Mouse (Mus musculus) intestine, postnatal 0 days (tissue): ENCODE measurements at regions not wholly inside any gene's neighbourhood (a gene's known extent, or its start where the extent isn't known, plus 50 kb on each side); places are given as distances from the start of the nearest gene placed in this dataset.
A peak's percentile ranks its signal among the peaks of the same experiment; 100 is the strongest.

Source experiments
- ATAC-seq: fragments of 200-750 bp; cut with Nextera tagmentation; 2 replicates; pipeline ENCODE4 v1.8.0; 2017; ENCODE audit warnings: mild to moderate bottlenecking, moderate TSS enrichment, moderate library complexity
- H3K27ac ChIP-seq: fragments of 300-500 bp; sonication (generic); 2 replicates; pipeline ENCODE4 v1.5.1; 2014; ENCODE audit warnings: mild to moderate bottlenecking, low read depth, low read length, moderate library complexity
- H3K27me3 ChIP-seq: fragments of 300-500 bp; sonication (generic); replicated peaks from 2 replicates; pipeline ENCODE4 v1.6.1; 2014; ENCODE audit warnings: low read length, mixed read lengths; ENCODE audit not compliant: control insufficient read depth, insufficient read depth
- H3K36me3 ChIP-seq: fragments of 300-500 bp; sonication (generic); 2 replicates; pipeline ENCODE4 v1.6.1; 2014; ENCODE audit warnings: mild to moderate bottlenecking, moderate library complexity; ENCODE audit not compliant: control insufficient read depth, insufficient read depth
- H3K4me1 ChIP-seq: fragments of 300-500 bp; sonication (generic); replicated peaks from 2 replicates; pipeline ENCODE4 v1.6.1; 2014; ENCODE audit warnings: antibody characterized with exemption, low read length, mixed read lengths; ENCODE audit not compliant: control insufficient read depth, insufficient read depth
- H3K4me2 ChIP-seq: fragments of 300-500 bp; sonication (generic); replicated peaks from 2 replicates; pipeline ENCODE4 v1.6.1; 2014; ENCODE audit warnings: low read depth, mild to moderate bottlenecking, moderate library complexity
- H3K4me3 ChIP-seq: fragments of 300-500 bp; sonication (generic); 2 replicates; pipeline ENCODE4 v1.5.1; 2014; ENCODE audit warnings: low read depth, low read length
- H3K9ac ChIP-seq: fragments of 300-500 bp; sonication (generic); 2 replicates; pipeline ENCODE4 v1.6.1; 2014; ENCODE audit warnings: mild to moderate bottlenecking, low read depth, low read length
- H3K9me3 ChIP-seq: fragments of 300-500 bp; sonication (generic); 2 replicates; pipeline ENCODE4 v1.6.1; 2016; ENCODE audit warnings: mixed run types; ENCODE audit not compliant: control insufficient read depth
- CTCF ChIP-seq: sonication (generic); IDR thresholded peaks from 2 replicates; pipeline ENCODE4 v1.5.1; 2016; ENCODE audit warnings: low read depth, mild to moderate bottlenecking, control low read depth, antibody characterized with exemption, moderate library complexity
- WGBS: fragments of 180-500 bp; shearing (Covaris S2); extraction: QIAGEN DNeasy Blood & Tissue Kit; methylation state at CpG from one replicate; pipeline ENCODE4 v1.1.7; 2014; 5-methylcytosine and 5-hydroxymethylcytosine counted together

GRCm38 (mm10) chr11:24286129-24287108, 208.6 kb downstream of the Bcl11a start:
- H3K27me3 ChIP-seq, result no peaks in the 10 kb centered on the region
- WGBS, result 40% methylated on average over 18 of the region's 18 CpGs
- H3K36me3 ChIP-seq, result no peaks in the 10 kb centered on the region
- peak overlapping the region; percentile 17; the same call in 1 of the 2 replicates for H3K4me2 ChIP-seq
- H3K9me3 ChIP-seq, result no peaks in the 10 kb centered on the region
- ATAC-seq, result peak; percentile 60; the same call in 1 of the 2 replicates
- H3K27ac ChIP-seq, result no peak overlapping the region
- no peaks in the 10 kb centered on the region for H3K4me1 ChIP-seq
- TF ChIP-seq CTCF, result no peak
- no peak overlapping the region for H3K9ac ChIP-seq
- no peak overlapping the region for H3K4me3 ChIP-seq

GRCm38 (mm10) chr11:24293209-24293608, 215.4 kb downstream of the Bcl11a start:
- ATAC-seq, result no peak
- no peak overlapping the region for H3K4me2 ChIP-seq
- H3K9ac ChIP-seq, result no peak overlapping the region
- 65% methylated on average over 3 of the region's 3 CpGs for WGBS
- H3K27me3 ChIP-seq, result no peaks in the 10 kb centered on the region
- no peak overlapping the region for H3K27ac ChIP-seq
- no peaks in the 10 kb centered on the region for H3K36me3 ChIP-seq
- no peak for TF ChIP-seq CTCF
- no peaks in the 10 kb centered on the region for H3K4me1 ChIP-seq
- H3K4me3 ChIP-seq, result no peak overlapping the region
- H3K9me3 ChIP-seq, result no peaks in the 10 kb centered on the region

- Histone ChIP-seq H3K27me3 (no peaks in the 10 kb centered on the region), H3K4me1 (no peaks in the 10 kb centered on the region), H3K4me3 (no peak overlapping the region), H3K36me3 (no peaks in the 10 kb centered on the region), H3K9ac (no peak overlapping the region), H3K27ac (no peak overlapping the region), H3K9me3 (no peaks in the 10 kb centered on the region), H3K4me2 (no peak overlapping the region)
- no peak for ATAC-seq
- no peak for TF ChIP-seq CTCF
- 70% methylated on average over 7 of the region's 7 CpGs for WGBS
Observed at GRCm38 (mm10) chr11:24293860-24294531, 216.1 kb downstream of the Bcl11a start.

- H3K4me1 ChIP-seq, result no peaks in the 10 kb centered on the region
- no peaks in the 10 kb centered on the region for H3K36me3 ChIP-seq
- H3K27me3 ChIP-seq, result no peaks in the 10 kb centered on the region
- no peaks in the 10 kb centered on the region for H3K9me3 ChIP-seq
- WGBS, result 46% methylated on average over 12 of the region's 12 CpGs
- H3K4me2 ChIP-seq, result 0 out of 2 replicates have a peak overlapping the region, but pooled peaks have one; percentile 21
- no peak overlapping the region for H3K27ac ChIP-seq
- H3K9ac ChIP-seq, result no peak overlapping the region
- ATAC-seq, result no peak
- H3K4me3 ChIP-seq, result no peak overlapping the region
- TF ChIP-seq CTCF, result no peak
Observed at GRCm38 (mm10) chr11:24296893-24297624, 219.2 kb downstream of the Bcl11a start.

- Histone ChIP-seq H3K27me3 (no peaks in the 10 kb centered on the region), H3K9ac (no peak overlapping the region), H3K4me2 (no peak overlapping the region), H3K4me1 (no peaks in the 10 kb centered on the region), H3K27ac (no peak overlapping the region), H3K36me3 (no peaks in the 10 kb centered on the region), H3K9me3 (no peaks in the 10 kb centered on the region), H3K4me3 (no peak overlapping the region)
- ATAC-seq, result no peak
- no peak for TF ChIP-seq CTCF
- WGBS, result 60% methylated on average over 5 of the region's 5 CpGs
Observed at GRCm38 (mm10) chr11:24297763-24298162, 219.9 kb downstream of the Bcl11a start.

- no peaks in the 10 kb centered on the region for H3K9me3 ChIP-seq
- no peaks in the 10 kb centered on the region for H3K4me1 ChIP-seq
- H3K27ac ChIP-seq, result no peak overlapping the region
- no peak overlapping the region for H3K9ac ChIP-seq
- no peak for ATAC-seq
- no peaks in the 10 kb centered on the region for H3K27me3 ChIP-seq
- no peaks in the 10 kb centered on the region for H3K36me3 ChIP-seq
- no peak overlapping the region for H3K4me3 ChIP-seq
- H3K4me2 ChIP-seq, result no peak overlapping the region
- no peak for TF ChIP-seq CTCF
- WGBS, result 84% methylated on average over 4 of the region's 4 CpGs
Observed at GRCm38 (mm10) chr11:24300351-24300750, 222.5 kb downstream of the Bcl11a start.
